Mouse (Mus musculus) E14TG2a.4 (cell line): Measurements from ENCODE around the gene 4933411K16Rik.

Experiments
- H3K27me3 ChIP-seq: 2 replicates; pipeline ENCODE4 v1.6.1; 2014; ENCODE audit warnings: low read length, control low read depth; ENCODE audit not compliant: insufficient read depth
- H3K36me3 ChIP-seq: 2 replicates; pipeline ENCODE4 v1.6.1; 2014; ENCODE audit warnings: low read length, control low read depth; ENCODE audit not compliant: insufficient read depth
- H3K4me1 ChIP-seq: replicated peaks from 2 replicates; pipeline ENCODE4 v1.6.1; 2014; ENCODE audit warnings: low read depth, low read length, control low read depth
- H3K4me3 ChIP-seq: replicated peaks from 2 replicates; pipeline ENCODE4 v1.5.1; 2014; ENCODE audit warnings: mild to moderate bottlenecking, low read length
- H3K9me3 ChIP-seq: 2 replicates; pipeline ENCODE4 v1.6.1; 2014; ENCODE audit warnings: low read length, control low read depth
- CTCF ChIP-seq: conservative IDR thresholded peaks from 2 replicates; pipeline ENCODE4 v1.5.1; 2014; ENCODE audit warnings: low read length
- NANOG ChIP-seq: IDR thresholded peaks from 2 replicates; pipeline ENCODE4 v1.6.1; 2014; ENCODE audit warnings: borderline replicate concordance, low read length, mixed read lengths
- POU5F1 ChIP-seq: IDR thresholded peaks from 2 replicates; pipeline ENCODE4 v1.6.1; 2014; ENCODE audit warnings: low read length, borderline replicate concordance

The 4933411K16Rik gene

DNA sequence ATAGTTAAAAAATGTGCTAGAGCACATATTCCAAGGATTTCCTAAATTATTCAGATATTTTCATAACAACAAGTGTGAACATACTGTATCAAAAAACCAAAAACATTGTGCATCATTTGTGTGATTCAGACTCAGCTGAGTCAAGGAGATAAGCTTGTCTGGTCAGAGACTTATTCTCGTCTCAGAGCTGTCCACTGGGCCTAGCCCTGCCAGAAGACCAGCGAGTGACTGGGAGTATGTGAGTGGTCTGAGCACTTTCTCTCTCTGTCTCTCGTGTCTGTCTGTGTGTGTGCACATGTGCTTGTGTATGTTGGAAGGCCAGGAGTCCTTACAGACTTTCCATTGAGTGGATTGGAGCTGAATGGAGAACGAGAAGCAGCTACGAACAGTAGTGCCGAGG, 37.0 kb upstream of the 4933411K16Rik start:
- H3K9me3 ChIP-seq, result no peaks in the 10 kb centered on the region
- peaks cover 18% of the 10 kb centered on the region for H3K36me3 ChIP-seq
- H3K4me3 ChIP-seq, result no peak overlapping the region
- H3K27me3 ChIP-seq, result no peaks in the 10 kb centered on the region
- peaks cover 61% of the 10 kb centered on the region for H3K4me1 ChIP-seq
- TF ChIP-seq POU5F1, result no peak
- TF ChIP-seq NANOG, result no peak
- TF ChIP-seq CTCF, result no peak

- Histone ChIP-seq H3K27me3 (no peaks in the 10 kb centered on the region), H3K4me1 (peaks cover 54% of the 10 kb centered on the region), H3K9me3 (no peaks in the 10 kb centered on the region), H3K36me3 (peaks cover 16% of the 10 kb centered on the region), H3K4me3 (no peak overlapping the region)
- TF ChIP-seq CTCF (no peak), POU5F1 (no peak), NANOG (no peak)
These were observed 35.8 kb upstream of the 4933411K16Rik start for GRCm38 (mm10) chr19:42016251-42016650.

DNA sequence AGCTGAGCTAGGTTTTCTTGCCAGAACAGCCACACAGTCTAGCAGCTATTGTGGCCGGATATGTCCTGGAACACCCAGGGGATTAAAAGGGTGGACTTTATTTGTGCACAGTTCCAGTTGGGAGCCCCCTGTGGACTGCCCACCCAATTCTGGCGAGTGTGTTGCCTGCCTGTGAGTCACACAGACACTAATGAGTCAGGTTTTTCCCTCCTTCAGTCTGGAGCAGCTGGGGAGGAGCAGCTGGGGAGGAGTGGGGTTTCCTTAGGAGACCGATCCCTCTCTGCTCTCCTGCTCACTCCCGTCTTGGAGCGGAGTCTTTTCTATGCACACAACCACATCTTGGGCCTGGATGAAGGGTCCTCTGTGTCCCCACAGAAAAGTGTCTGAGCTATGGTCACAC, 35.2 kb upstream of the 4933411K16Rik start:
- TF ChIP-seq POU5F1 (no peak), NANOG (no peak), CTCF (no peak)
- Histone ChIP-seq H3K4me1 (peaks cover 57% of the 10 kb centered on the region), H3K36me3 (peaks cover 10% of the 10 kb centered on the region), H3K27me3 (no peaks in the 10 kb centered on the region), H3K4me3 (no peak overlapping the region), H3K9me3 (no peaks in the 10 kb centered on the region)

DNA sequence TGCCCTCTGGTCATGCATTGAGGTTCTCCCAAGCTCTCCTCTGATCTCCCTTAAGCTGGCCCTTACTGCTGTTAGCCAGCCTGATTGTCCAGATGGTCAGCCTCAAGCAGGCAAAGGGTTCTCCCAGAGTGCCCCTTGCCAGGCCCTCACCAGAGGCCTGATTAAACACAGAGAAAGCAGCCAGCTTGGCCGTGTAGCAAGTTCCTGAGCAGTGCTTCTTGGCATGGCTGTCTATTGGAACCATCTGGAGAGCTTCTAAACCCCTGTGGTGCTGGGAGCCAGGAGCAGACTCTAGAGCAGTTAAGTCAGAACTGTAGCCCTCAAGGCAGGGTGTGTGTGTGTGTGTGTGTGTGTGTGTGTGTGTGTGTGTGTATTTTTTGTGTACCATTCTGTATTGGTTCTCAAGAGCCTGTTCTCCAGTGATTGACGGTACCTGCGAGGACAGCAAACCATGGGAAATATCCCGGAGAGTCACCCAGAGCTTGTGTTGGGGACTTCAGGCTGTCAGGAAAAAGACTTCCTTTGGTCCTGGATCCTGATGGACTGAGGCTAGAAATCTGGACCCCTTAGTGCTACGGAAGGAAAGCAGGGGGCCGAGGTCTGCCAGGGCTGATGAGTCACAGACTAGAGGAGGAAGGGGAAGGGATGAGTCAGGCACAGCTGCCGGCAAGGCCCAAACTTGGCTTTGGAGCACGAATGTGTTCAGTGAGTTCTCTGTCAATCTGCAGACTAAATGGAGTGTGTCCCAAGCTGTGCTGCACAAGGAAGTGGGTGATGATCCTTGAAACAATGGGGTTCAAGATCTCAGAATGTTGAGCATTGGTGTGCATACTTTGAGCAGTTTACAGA, 34.4 kb upstream of the 4933411K16Rik start:
- Histone ChIP-seq H3K9me3 (no peaks in the 10 kb centered on the region), H3K4me3 (no peak overlapping the region), H3K36me3 (peaks cover 6% of the 10 kb centered on the region; the same call in 1 of the 2 replicates), H3K27me3 (no peaks in the 10 kb centered on the region), H3K4me1 (peaks cover 65% of the 10 kb centered on the region)
- TF ChIP-seq POU5F1, result no peak
- no peak for TF ChIP-seq CTCF
- no peak for TF ChIP-seq NANOG

DNA sequence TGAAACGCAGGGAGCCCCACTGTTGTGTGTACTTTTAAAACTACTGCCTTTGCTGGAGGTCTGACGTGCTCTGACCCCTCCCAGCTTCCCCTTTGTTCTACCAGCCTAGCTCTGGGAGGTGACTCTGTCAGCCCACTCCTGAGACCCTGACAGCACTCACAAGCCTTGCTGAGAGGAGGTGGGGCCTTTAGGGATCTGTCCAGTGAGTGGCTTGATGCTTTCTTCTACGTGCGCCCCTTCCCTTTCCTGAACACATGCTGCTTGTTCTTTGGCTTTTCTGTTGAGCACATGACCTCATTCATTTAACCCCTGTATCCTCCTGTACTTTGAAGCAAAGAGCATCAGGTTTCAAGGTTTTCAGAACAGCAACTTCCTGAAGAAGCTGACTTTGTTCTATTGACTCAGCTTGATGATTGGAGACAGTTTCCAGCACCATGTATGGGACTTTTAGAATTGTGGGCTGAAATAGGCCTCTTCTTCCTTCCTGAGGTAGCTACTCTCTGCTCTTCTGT, 33.0 kb upstream of the 4933411K16Rik start:
- Histone ChIP-seq H3K36me3 (0 out of 2 replicates have a peak, but pooled peaks cover 2% of the 10 kb centered on the region), H3K9me3 (no peaks in the 10 kb centered on the region), H3K27me3 (no peaks in the 10 kb centered on the region), H3K4me3 (no peak overlapping the region), H3K4me1 (peaks cover 76% of the 10 kb centered on the region)
- TF ChIP-seq POU5F1 (no peak), NANOG (no peak), CTCF (no peak)

- H3K36me3 ChIP-seq, result no peaks in the 10 kb centered on the region
- H3K4me3 ChIP-seq, result peak overlapping the region; percentile 5
- H3K4me1 ChIP-seq, result peaks cover 66% of the 10 kb centered on the region
- no peaks in the 10 kb centered on the region for H3K27me3 ChIP-seq
- TF ChIP-seq CTCF (no peak), POU5F1 (no peak), NANOG (no peak)
- no peaks in the 10 kb centered on the region for H3K9me3 ChIP-seq
These were observed 30.1 kb upstream of the 4933411K16Rik start for GRCm38 (mm10) chr19:42021681-42022541.

DNA sequence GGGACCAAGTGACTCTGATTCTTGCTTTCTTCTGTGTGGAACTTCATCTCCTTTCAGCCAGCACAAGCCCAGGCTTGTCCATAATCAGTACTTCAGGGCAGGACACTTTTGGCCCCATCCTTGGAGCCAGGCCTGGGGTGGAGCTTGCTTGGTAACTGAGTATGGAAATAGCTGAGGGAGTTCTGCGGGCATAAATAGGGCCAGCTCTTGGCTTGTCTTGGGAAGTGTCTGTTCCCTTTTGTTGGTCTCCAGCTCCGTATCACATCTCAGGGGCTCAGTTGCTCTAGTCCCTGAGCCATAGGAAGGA, 29.6 kb upstream of the 4933411K16Rik start:
- Histone ChIP-seq H3K9me3 (no peaks in the 10 kb centered on the region), H3K27me3 (no peaks in the 10 kb centered on the region), H3K4me3 (peak overlapping the region; percentile 5), H3K4me1 (peaks cover 60% of the 10 kb centered on the region), H3K36me3 (no peaks in the 10 kb centered on the region)
- TF ChIP-seq NANOG (no peak), CTCF (no peak), POU5F1 (no peak)

DNA sequence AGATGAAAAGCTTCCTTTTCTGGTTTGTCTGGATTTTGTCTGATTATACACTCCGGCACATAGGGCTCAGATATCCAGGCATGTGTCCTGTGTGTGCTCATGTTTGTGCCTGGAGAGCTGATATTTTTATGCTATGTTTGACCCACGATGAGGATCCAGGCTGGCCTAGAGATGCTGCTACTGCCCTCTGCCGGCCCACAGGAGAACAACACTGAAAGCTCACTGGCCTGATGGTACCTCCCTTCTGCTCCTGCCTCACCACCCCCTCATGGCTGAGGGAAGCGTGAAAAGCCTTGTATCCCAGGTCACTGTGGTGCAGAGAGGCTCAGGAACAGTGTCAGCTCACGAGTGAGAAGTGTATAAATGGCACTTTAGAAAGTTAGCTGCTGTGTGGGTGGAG, 25.9 kb upstream of the 4933411K16Rik start:
- Histone ChIP-seq H3K27me3 (no peaks in the 10 kb centered on the region), H3K9me3 (no peaks in the 10 kb centered on the region), H3K4me1 (peaks cover 36% of the 10 kb centered on the region), H3K36me3 (no peaks in the 10 kb centered on the region), H3K4me3 (no peak overlapping the region)
- TF ChIP-seq NANOG (no peak), CTCF (peak; percentile 93)

DNA sequence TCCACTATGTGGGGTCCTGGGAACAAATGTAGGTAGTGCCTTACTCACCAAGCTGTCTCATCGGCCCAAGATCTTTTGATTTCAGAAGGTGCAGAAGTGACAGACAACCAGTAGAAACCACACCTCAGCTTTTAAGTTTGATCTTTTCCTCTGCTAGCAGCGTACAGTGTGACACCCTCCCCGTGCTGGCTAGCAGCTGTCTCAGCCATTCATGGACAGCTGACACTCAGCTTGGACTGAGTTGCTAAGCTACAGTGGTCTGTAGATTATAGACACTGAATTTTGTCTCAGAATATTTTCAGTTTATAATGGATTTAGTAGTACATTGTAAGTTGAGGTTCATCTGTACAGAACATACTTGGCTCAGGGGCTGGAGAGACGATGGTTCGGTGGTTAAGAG, 20.9 kb upstream of the 4933411K16Rik start:
- Histone ChIP-seq H3K4me1 (peaks cover 36% of the 10 kb centered on the region), H3K36me3 (peaks cover 18% of the 10 kb centered on the region), H3K9me3 (no peaks in the 10 kb centered on the region), H3K4me3 (no peak overlapping the region), H3K27me3 (no peaks in the 10 kb centered on the region)
- TF ChIP-seq CTCF, result no peak
- no peak for TF ChIP-seq NANOG
- TF ChIP-seq POU5F1, result no peak
